Mouse (Mus musculus) monocyte, adult 5-6 weeks (primary cell): Measurements from ENCODE around the gene Pak2. TPM values are rescaled to one million over a fixed set of nuclear protein-coding genes. Genes with fewer than 3 reads are reported as not detected.
A peak's percentile ranks its signal among the peaks of the same experiment; 100 is the strongest.
"Not testable (repeated sequence)": the region's sequence is repeated elsewhere in the genome, so short reads cannot be mapped to it uniquely, and the experiment has no call there.

Experiments used
- ATAC-seq: fragments of 153-309, 156-312 bp; replicated peaks from 2 replicates; pipeline ENCODE4 v1.8.0; 2017; ENCODE audit warnings: mild to moderate bottlenecking; ENCODE audit not compliant: low TSS enrichment, insufficient number of reproducible peaks, severe bottlenecking, poor library complexity, low FRiP score
- total RNA-seq: library from RNA; stranded (forward); fragments of 200-1000, 200-491, 200-594 nt; gene quantifications from 3 replicates; pipeline ENCODE4 v1.2.3, GENCODE M21; 2017

Pak2 gene
- total RNA-seq, 1 experiment from 2014 or later, result 79.7 TPM

DNA sequence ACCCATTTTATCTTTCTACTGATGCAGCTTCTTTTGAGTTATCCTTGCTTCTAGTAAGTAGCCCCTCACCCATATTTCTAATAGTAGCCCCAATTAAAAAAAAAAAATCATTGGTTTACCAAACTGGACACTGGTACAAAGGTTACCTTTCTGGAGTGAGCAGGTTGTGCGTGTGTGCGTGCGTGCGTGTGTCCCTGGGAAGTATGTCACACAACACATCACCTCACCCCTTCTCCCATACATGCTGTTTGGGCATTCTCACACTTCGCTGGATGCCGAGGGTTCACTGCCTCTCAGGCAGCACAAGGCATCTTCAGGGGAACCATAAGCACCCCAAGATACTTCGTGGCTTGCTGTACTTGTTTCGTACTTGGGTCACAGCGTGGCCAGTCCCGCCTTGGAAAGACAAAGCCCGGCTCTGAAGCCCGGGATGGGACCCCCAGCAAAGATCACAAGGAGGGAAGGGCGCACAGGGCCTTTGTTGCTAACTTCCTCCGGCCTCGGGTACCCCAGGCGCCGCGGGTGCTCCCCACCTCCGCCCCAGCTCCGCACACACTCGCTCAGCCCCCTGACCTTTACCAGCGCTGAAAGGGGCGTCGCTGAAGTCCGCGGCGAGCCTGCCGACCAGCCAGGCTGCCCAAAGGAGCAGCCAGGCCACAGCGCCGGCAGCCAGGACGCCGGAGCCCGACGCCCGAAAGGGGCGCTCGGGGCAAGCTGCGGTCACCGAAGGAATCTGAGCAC, 19.9 kb upstream of the Pak2 start:
- ATAC-seq, result peak; percentile 52

GRCm38 (mm10) chr16:32097757-32098156, 18.6 kb upstream of the Pak2 start:
- not testable (repeated sequence) for ATAC-seq

- no peak for ATAC-seq
Measured at GRCm38 (mm10) chr16:32091466-32091865, 12.3 kb upstream of the Pak2 start.

DNA sequence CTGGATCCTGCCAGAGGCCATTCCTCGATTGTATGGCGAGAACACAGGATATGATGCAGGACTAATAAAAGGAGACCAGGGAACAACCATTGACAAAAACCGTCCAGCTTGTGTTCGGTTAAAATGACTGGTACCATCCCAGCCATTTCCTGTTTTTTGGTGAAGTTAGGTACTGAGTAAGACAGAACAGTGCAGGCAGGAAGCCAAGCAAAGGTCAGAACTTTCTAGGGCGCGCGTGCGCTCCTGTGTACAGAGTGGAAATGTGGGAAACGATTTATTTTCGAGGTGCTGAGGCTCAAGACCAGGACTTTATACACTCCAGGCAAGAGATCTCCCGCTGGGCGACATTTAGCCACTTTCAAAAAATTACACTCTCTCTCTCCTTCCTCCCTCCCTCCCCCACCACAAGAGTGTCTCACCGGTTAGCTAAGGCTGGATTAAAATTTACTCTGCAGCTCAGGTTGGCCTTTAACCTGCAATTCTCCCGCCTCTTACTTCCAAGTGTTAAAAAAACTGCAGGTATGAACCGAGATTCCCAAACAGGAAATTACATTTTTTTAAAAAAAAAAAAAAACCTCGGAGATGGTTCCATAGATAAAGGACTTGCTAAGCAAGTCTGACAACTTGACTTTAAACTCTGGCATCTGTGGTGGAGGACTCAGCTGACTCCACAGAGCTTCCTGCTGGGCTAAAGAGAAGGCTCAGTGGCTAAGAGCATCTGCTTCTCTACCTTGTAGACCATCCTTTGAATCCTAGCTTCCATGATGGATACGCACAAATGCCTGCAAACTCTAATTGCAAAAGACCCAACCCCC, 8.7 kb upstream of the Pak2 start:
- ATAC-seq, result peak; percentile 82

DNA sequence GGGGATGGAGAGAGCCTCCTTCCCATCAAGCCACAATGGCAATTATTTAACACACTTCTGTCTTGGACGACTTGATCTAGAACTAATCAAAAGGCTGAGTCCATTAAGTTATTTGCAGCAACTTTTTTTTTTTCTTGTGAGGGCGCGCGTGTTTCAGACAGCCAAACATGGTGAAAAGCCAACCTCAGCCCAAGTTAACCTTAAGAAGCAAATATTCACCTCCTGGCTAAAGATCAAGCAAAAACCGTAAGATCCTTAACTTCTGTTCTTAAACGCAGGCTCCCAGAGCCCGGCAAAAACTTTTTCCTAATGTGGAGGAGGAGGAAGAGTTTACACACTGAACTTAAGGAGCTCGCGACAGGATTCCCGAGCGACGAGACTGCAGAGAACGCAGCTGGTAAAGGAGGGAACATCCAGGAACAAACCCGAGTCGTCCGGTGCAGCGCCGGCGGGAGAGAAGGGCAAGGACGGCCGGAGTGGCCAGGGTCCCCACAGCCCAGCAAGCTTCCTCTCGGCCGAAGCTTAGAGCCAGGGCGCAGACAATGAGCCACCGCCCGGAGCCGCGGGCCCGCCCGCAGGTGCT, 643 bp downstream of the Pak2 start:
- no peak for ATAC-seq

GRCm38 (mm10) chr16:32077648-32078407, 1.3 kb downstream of the Pak2 start:
- no peak for ATAC-seq

DNA sequence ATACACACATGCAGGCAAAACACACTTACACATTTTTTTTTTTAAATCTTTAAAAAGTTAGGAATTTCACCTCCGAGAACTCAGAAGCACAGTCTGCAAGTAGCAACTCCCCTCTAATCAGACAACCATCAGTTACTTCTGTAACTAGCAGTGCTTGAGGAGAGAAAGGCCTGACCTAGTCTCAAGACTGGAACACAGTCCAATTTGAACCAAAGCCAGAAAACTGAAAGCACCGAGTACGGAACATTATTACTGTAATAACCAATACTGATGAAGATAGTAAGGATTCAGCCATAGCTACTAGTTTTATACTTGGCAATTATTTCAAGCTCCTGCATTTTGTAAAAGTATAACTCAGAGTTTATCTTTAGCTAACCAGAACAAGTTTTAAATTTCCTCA, 2.7 kb downstream of the Pak2 start:
- no peak for ATAC-seq

- no peak for ATAC-seq
Measured at GRCm38 (mm10) chr16:32075762-32076161, 3.4 kb downstream of the Pak2 start.

GRCm38 (mm10) chr16:32070070-32070469, 9.1 kb downstream of the Pak2 start:
- ATAC-seq, result not testable (repeated sequence)

DNA sequence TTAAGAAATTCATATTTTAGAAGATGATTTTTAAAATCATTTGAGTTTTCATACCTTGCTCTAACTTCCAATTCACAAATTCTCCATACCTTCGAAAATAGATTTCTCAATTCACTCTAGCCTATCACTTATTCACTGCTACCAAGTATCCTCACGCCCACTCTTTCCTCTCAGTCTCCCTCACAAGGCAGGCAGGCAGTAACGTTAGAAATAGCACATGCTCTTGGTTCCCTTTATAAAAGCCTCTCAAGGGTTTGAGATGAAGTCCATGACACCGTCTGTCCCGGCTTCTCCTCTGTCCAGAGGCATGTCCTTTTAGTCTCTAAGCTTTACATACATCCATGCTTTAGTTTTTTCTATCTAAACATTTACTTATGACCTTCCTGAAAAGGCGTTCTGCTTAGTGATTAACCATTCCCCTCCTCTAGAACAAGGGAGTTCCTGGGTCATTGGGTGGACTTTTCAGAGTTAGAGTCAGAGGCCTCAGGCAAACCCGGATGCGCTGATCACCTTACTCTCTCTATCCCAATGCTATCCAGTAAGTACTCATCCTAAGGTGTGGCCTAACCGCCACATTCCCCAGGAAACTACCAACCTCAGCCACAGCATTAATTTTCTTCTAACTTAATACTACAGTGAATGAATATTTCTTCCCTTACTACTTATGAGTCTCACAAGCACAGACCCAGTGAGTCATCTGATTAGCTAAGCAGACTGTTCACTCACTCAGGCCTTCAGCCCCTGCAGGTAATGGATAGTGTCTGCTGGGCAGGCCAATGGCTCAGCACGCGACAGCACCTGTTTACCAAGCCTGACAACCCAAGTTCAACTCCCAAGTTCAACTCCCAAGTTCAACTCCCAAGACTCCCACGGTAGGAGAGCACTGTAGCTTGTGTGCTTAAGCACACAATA, 10.5 kb downstream of the Pak2 start:
- ATAC-seq, result no peak

DNA sequence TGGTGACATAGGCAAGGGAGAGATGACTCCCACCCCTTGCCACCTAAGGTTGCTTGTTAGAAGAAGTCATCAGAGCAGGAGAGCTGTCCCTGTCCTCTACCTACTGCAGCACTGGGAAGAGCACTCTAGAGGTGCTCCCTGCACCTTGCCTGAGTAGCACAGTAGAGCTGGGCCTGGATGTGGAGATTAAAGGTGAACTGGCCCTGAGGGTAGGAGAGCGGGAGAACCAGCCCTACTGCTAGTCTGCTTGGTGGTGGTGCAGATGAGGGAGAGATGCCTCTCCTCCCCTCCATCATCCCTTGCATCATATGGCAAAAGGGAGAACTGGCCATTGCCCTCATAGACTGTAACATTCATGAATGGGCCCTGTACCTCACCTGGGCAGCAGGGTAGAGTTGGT, 12.2 kb downstream of the Pak2 start:
- ATAC-seq, result 0 out of 2 replicates have a peak, but pooled peaks have one; percentile 5

GRCm38 (mm10) chr16:32063900-32064299, 15.2 kb downstream of the Pak2 start:
- 0 out of 2 replicates have a peak, but pooled peaks have one; percentile 13 for ATAC-seq

GRCm38 (mm10) chr16:32062226-32062625, 16.9 kb downstream of the Pak2 start:
- ATAC-seq, result no peak

DNA sequence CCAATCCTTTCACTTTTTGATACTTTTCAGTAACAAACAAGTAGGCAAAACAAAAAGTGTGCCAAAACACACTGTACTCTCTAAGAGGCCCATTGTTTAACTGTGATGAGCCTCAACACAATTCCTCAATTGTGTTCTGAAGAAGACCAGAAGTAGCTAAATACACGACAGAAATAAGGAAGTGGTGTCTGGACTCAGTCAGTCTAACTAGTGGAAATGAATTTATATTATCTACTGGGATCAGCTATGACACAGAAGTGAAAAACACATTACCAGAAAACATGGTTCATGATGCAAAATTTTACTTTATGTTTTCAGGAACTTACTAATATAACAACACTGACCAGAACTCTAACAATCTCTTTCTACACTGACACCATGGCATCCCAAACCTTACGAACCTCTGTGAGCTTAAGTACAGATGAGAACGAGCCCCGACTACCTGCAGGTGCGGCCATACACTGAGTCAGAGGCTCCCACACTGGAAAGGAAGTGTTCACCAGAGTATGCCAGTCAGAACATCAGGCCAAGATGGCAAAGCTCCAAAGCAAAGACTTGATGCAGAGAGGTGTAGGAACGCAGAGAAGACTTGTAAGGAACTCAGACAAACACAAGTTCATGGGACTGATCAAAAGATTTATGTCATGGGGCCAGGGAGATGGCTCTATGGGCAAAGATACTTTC, 19.2 kb downstream of the Pak2 start:
- peak; percentile 78 for ATAC-seq

GRCm38 (mm10) chr16:32058817-32059216, 20.3 kb downstream of the Pak2 start:
- no peak for ATAC-seq

DNA sequence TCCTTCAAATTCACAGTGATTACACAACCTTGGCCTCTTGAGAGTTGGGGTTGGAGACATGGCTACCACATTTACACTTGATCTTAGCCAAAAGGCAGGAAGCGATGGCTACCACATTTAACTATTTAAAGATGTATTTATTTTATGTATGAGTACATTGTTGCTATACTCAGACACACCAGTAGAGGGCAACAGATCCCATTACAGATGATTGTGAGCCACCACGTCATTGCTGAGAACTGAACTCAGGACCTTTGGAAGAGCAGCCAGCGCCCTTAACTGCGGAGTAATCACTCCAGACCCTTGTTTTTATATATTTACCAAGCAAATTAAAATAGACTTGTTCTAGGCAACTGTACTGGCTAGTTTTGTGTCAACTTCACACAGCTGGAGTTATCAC, 36.8 kb downstream of the Pak2 start:
- no peak for ATAC-seq

- ATAC-seq, result no peak
Measured at GRCm38 (mm10) chr16:32019678-32020077, 59.5 kb downstream of the Pak2 start.
